Mouse (Mus musculus) fat pad, adult 2 months (tissue): ENCODE results near the gene Sntg2.
A peak's percentile ranks its signal among the peaks of the same experiment; 100 is the strongest.

Experiments used
- DNase-seq: peaks from one replicate; pipeline ENCODE4 v3.0.0-alpha.2; 2011; ENCODE audit warnings: low read depth, low spot score; ENCODE audit errors: extremely low read depth

Sntg2 gene

GRCm38 (mm10) chr12:30208527-30208926 is 164.6 kb downstream of the Sntg2 start:
- DNase-seq, result no peak

GRCm38 (mm10) chr12:30208087-30208486 is 165.1 kb downstream of the Sntg2 start:
- DNase-seq, result no peak

- DNase-seq, result no peak
These were observed 168.7 kb downstream of the Sntg2 start for GRCm38 (mm10) chr12:30204457-30204856.

- no peak for DNase-seq
These were observed 170.4 kb downstream of the Sntg2 start for GRCm38 (mm10) chr12:30202763-30203162.

- no peak for DNase-seq
These were observed 172.1 kb downstream of the Sntg2 start for GRCm38 (mm10) chr12:30201031-30201430.

- no peak for DNase-seq
These were observed 172.6 kb downstream of the Sntg2 start for GRCm38 (mm10) chr12:30200621-30201020.

- no peak for DNase-seq
These were observed 173.4 kb downstream of the Sntg2 start for GRCm38 (mm10) chr12:30199735-30200134.

GRCm38 (mm10) chr12:30198250-30198649 is 174.9 kb downstream of the Sntg2 start:
- DNase-seq, result no peak

- DNase-seq, result no peak
These were observed 191.5 kb downstream of the Sntg2 start for GRCm38 (mm10) chr12:30181721-30182120.

- DNase-seq, result no peak
These were observed 193.6 kb downstream of the Sntg2 start for GRCm38 (mm10) chr12:30179623-30180022.

- DNase-seq, result no peak
These were observed 195.2 kb downstream of the Sntg2 start for GRCm38 (mm10) chr12:30177966-30178365.

- no peak for DNase-seq
These were observed 195.6 kb downstream of the Sntg2 start for GRCm38 (mm10) chr12:30177529-30177928.

GRCm38 (mm10) chr12:30168491-30168890 is 204.7 kb downstream of the Sntg2 start:
- DNase-seq, result no peak

GRCm38 (mm10) chr12:30164538-30164937 is 208.6 kb downstream of the Sntg2 start:
- DNase-seq, result no peak

- DNase-seq, result no peak
These were observed 209.2 kb downstream of the Sntg2 start for GRCm38 (mm10) chr12:30164005-30164404.

GRCm38 (mm10) chr12:30161731-30162406 is 211.3 kb downstream of the Sntg2 start:
- no peak for DNase-seq

GRCm38 (mm10) chr12:30160475-30160874 is 212.7 kb downstream of the Sntg2 start:
- peak; percentile 47 for DNase-seq

GRCm38 (mm10) chr12:30159788-30160187 is 213.4 kb downstream of the Sntg2 start:
- DNase-seq, result no peak

GRCm38 (mm10) chr12:30154079-30154673 is 219.0 kb downstream of the Sntg2 start:
- no peak for DNase-seq

GRCm38 (mm10) chr12:30142085-30142484 is 231.1 kb downstream of the Sntg2 start:
- no peak for DNase-seq

- no peak for DNase-seq
These were observed 240.7 kb downstream of the Sntg2 start, which contains the start of gene Tpo for GRCm38 (mm10) chr12:30132524-30132923. Tpo (minus strand) TSS chr12:30132624.

- no peak for DNase-seq
These were observed 243.8 kb downstream of the Sntg2 start for GRCm38 (mm10) chr12:30129411-30129716.
